Mouse (Mus musculus): Measurements from ENCODE around the gene Klf4. TPM values are rescaled to one million over a fixed set of nuclear protein-coding genes. Genes with fewer than 3 reads are reported as not detected.

Gene Klf4
- polyA plus RNA-seq, 1 experiment: 51.4 TPM

DNA sequence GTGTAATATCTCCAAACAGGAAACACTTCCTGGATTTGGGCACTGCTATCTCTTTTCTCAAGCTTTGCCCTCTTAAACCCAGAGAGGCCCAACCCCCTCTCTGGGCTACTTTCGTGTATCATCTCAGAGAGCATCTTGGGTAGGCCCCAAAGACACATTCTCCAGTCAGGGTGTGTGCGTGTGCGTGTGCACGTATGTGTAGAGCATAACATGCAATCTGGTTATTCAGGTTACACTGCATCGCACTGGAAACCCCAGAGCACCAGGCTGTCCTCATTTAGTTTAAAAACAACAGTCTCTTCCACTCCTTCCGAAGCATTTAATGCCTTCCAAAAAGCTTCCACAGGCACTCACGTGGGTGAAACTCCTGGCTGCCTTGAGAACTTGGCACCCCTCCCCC lies 35.9 kb downstream of the Klf4 start:
- H3K4me3 ChIP-seq (ENCODE audit: insufficient read depth, low read depth, low read length): no peak overlapping the region

DNA sequence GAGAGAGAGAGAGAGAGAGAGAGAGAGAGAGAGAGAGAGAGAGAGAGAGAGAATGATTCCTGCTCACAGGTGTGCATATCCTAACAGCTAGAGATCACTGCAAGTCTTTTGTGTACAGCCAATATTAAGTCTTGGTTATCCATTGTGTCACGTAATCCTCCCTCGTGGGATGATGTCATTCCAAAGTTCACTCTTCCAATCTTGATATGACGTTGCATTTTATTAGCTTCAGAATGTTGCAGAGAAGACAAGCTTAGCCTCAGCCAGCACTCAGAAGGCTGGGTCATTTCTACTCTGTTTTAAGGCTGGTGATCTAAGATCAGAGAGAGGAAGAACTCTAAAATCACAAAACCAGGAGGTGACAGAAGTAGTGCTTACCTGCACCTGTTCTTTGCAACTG lies 39.0 kb downstream of the Klf4 start:
- no peak overlapping the region for H3K4me3 ChIP-seq (ENCODE audit: insufficient read depth, low read depth, low read length)
- peaks cover 5% of the 10 kb centered on the region; the same call in 1 of the 2 replicates for H3K4me1 ChIP-seq (ENCODE audit: control insufficient read depth, insufficient read depth, insufficient read length, low read length)
- H3K27ac ChIP-seq (replicated peaks; ENCODE audit: low read depth, low read length): no peak overlapping the region

More for the DNA sequence above, 35.9 kb downstream of the Klf4 start:
- no peak overlapping the region for H3K27ac ChIP-seq (replicated peaks; ENCODE audit: low read depth, low read length)
- H3K4me1 ChIP-seq (ENCODE audit: control insufficient read depth, insufficient read depth, insufficient read length, low read length): no peaks in the 10 kb centered on the region

DNA sequence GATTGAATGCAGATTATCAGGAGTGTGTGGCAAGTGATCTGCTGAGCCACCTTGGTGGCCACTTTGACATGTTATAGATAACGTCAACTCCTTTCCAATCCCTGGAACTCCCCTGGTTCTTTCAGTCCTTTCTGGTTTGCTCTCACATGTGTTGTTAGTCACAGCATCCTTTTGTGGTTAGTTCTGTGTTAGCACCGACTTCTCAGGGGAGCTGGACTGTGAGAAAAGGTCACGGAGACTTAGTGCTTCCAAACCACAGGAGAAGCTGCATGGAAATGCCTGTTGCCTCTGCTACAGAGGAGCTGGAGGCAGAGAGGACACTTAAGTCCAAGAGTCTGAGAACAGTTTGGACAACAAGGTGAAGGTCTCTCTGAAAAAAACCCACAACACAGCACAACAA lies 42.9 kb downstream of the Klf4 start:
- H3K27ac ChIP-seq (replicated peaks; ENCODE audit: low read depth, low read length): no peak overlapping the region
- H3K4me3 ChIP-seq (ENCODE audit: insufficient read depth, low read depth, low read length): no peak overlapping the region; the same call in 1 of the 2 replicates
- peaks cover 5% of the 10 kb centered on the region; the same call in 1 of the 2 replicates for H3K4me1 ChIP-seq (ENCODE audit: control insufficient read depth, insufficient read depth, insufficient read length, low read length)

- no peak overlapping the region for H3K4me3 ChIP-seq (ENCODE audit: insufficient read depth, low read depth, low read length)
- peaks cover 5% of the 10 kb centered on the region; the same call in 1 of the 2 replicates for H3K4me1 ChIP-seq (ENCODE audit: control insufficient read depth, insufficient read depth, insufficient read length, low read length)
- no peak overlapping the region for H3K27ac ChIP-seq (replicated peaks; ENCODE audit: low read depth, low read length)
These were observed 43.7 kb downstream of the Klf4 start for GRCm38 (mm10) chr4:55488604-55489003.

DNA sequence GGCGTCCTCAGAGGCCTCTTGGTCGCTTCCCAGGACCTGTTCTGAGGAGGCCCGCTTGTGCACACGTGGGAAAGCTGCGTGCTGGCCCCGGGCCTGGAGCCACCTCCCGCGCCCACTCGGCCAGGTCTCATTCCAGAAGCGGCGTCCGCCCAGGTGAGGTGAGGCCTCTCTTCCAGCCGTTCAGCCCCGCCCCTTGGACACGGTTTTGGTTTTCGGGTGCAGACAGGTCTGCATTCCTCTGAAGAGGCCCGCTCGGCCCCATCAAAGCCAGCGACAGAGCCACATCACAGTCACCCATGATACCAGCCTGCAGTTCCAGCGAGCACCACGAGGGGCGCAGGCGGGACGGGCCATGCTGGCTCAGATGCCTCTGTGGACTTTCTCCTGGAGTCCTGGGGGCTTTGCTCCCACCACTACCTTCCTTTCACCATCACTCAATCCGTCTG lies 51.9 kb downstream of the Klf4 start:
- Histone ChIP-seq H3K4me3 (ENCODE audit: insufficient read depth, low read depth, low read length) (no peak overlapping the region), H3K4me1 (ENCODE audit: control insufficient read depth, insufficient read depth, insufficient read length, low read length) (no peaks in the 10 kb centered on the region; the same call in 1 of the 2 replicates), H3K27ac (replicated peaks; ENCODE audit: low read depth, low read length) (no peak overlapping the region)

DNA sequence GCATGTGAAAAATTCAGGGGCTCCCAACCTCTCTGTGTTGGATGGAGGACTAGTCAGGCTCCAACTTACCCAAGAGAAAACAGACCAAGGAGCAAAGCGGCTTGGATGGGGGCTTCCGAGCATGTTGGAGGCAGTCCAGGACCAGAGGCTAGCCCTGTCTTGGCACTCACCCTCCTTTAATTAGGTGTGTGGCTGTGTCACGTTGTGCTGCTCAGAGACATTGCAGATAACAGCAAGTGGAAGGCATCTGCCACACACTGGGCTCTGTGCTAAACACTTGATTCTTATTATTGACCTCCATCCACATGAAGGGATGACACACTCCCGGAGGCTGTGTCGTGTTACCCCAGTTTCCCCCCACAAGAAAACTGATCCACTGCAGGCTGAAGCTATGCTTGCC lies 53.9 kb downstream of the Klf4 start:
- H3K27ac ChIP-seq (replicated peaks; ENCODE audit: low read depth, low read length): no peak overlapping the region
- no peak overlapping the region for H3K4me3 ChIP-seq (ENCODE audit: insufficient read depth, low read depth, low read length)
- H3K4me1 ChIP-seq (ENCODE audit: control insufficient read depth, insufficient read depth, insufficient read length, low read length): no peaks in the 10 kb centered on the region; the same call in 1 of the 2 replicates

GRCm38 (mm10) chr4:55477933-55478332 lies 54.3 kb downstream of the Klf4 start:
- Histone ChIP-seq H3K27ac (replicated peaks; ENCODE audit: low read depth, low read length) (no peak overlapping the region), H3K4me1 (ENCODE audit: control insufficient read depth, insufficient read depth, insufficient read length, low read length) (no peaks in the 10 kb centered on the region; the same call in 1 of the 2 replicates), H3K4me3 (ENCODE audit: insufficient read depth, low read depth, low read length) (no peak overlapping the region)

- H3K27ac ChIP-seq (replicated peaks; ENCODE audit: low read depth, low read length): no peak overlapping the region
- no peaks in the 10 kb centered on the region; the same call in none of the 2 replicates for H3K4me1 ChIP-seq (ENCODE audit: control insufficient read depth, insufficient read depth, insufficient read length, low read length)
These were observed 55.0 kb downstream of the Klf4 start for GRCm38 (mm10) chr4:55477210-55477759.

More at GRCm38 (mm10) chr4:55477210-55477759, 55.0 kb downstream of the Klf4 start:
- no peak overlapping the region for H3K4me3 ChIP-seq (ENCODE audit: insufficient read depth, low read depth, low read length)

Other genes starting within 250 kb of the Klf4 start
- 53.4 and 78.9 TPM in 2 replicates for gene Rad23b, start 182.4 kb downstream of the Klf4 start, polyA plus RNA-seq (2012; ENCODE audit: insufficient read depth, insufficient read length, missing spikeins)